Mouse (Mus musculus) adrenal gland, postnatal 25 days (tissue): ENCODE results near the gene Mfsd2a. TPM values are rescaled to one million over a fixed set of nuclear protein-coding genes. Genes with fewer than 3 reads are reported as not detected.

Source experiments
- total RNA-seq: library from RNA; stranded (reverse); gene quantifications from 2 replicates; pipeline ENCODE4 v1.2.3, GENCODE M21; 2021

The Mfsd2a gene
- total RNA-seq, 1 experiment from 2014 or later, result not detected

Other genes starting within 250 kb of the Mfsd2a start
- gene Ppt1, start 124.9 kb downstream of the Mfsd2a start, total RNA-seq, result 68.1 and 70.8 TPM in 2 replicates
- gene Cap1, start 75.1 kb downstream of the Mfsd2a start, total RNA-seq, result 132 and 141 TPM in 2 replicates
- 1.1 and 1.2 TPM in 2 replicates for gene Mycl, start 34.5 kb upstream of the Mfsd2a start, total RNA-seq
- gene Trit1, start 55.4 kb upstream of the Mfsd2a start, total RNA-seq, result 15.9 and 22.5 TPM in 2 replicates
- gene Bmp8b, start 144.0 kb upstream of the Mfsd2a start, total RNA-seq, result not detected in 2 replicates
- not detected in 2 replicates for gene Oxct2b, start 155.1 kb upstream of the Mfsd2a start, total RNA-seq
- 44.3 and 49.8 TPM in 2 replicates for gene Ppie, start 178.8 kb upstream of the Mfsd2a start, total RNA-seq
- 2.0 and 3.6 TPM in 2 replicates for gene Hpcal4, start 222.0 kb upstream of the Mfsd2a start, total RNA-seq
- 42.0 and 42.8 TPM in 2 replicates for gene Nt5c1a, start 240.3 kb upstream of the Mfsd2a start, total RNA-seq